Mouse (Mus musculus) MEL (cell line): Measurements from ENCODE around the gene Galns. TPM values are rescaled to one million over a fixed set of nuclear protein-coding genes. Genes with fewer than 3 reads are reported as not detected.

Experiments used
- DNase-seq: peaks from one replicate; pipeline ENCODE4 v3.0.0; 2011; ENCODE audit warnings: low read depth, low spot score
- H3K27ac ChIP-seq: 2 replicates; pipeline ENCODE4 v1.5.1; 2012; ENCODE audit warnings: low read depth, mild to moderate bottlenecking, control low read depth, low read length, moderate library complexity; ENCODE audit not compliant: control insufficient read depth
- H3K27me3 ChIP-seq, 2 experiments: fragments of 150-350 bp in 1 of 2; sonication (generic) in 1 of 2; 2 replicates each; pipeline ENCODE4 v1.6.1; 2012; ENCODE audit warnings: low read length in 2 of 2, mild to moderate bottlenecking in 2 of 2, improper control_type of control experiment in 1 of 2, moderate library complexity in 1 of 2; ENCODE audit not compliant: insufficient read depth in 2 of 2, control insufficient read depth in 1 of 2
- H3K36me3 ChIP-seq, 2 experiments: 2 replicates each; pipeline ENCODE4 v1.6.1; 2012 to 2014; ENCODE audit warnings: low read length in 2 of 2, improper control_type of control experiment in 1 of 2, inconsistent platforms in 1 of 2, mild to moderate bottlenecking in 1 of 2; ENCODE audit not compliant: insufficient read depth in 2 of 2, control insufficient read depth in 1 of 2
- H3K4me1 ChIP-seq, 2 experiments: fragments of 150-350 bp in 1 of 2; sonication (generic) in 1 of 2; 2 replicates each; pipeline ENCODE4 v1.6.1; 2012; ENCODE audit warnings: low read length in 2 of 2, improper control_type of control experiment in 1 of 2, mild to moderate bottlenecking in 1 of 2; ENCODE audit not compliant: insufficient read depth in 2 of 2, control insufficient read depth in 1 of 2
- H3K4me3 ChIP-seq, 2 experiments: fragments of 150-350 bp in 1 of 2; sonication (generic) in 1 of 2; 2 replicates each; pipeline ENCODE4 v1.5.1; 2012; ENCODE audit warnings: low read depth in 2 of 2, low read length in 2 of 2, mild to moderate bottlenecking in 2 of 2, moderate library complexity in 2 of 2, control low read depth in 1 of 2, improper control_type of control experiment in 1 of 2; ENCODE audit not compliant: control insufficient read depth in 1 of 2, insufficient read depth in 1 of 2
- H3K79me2 ChIP-seq: 2 replicates; pipeline ENCODE4 v1.6.1; 2012; ENCODE audit warnings: mild to moderate bottlenecking, low read length, moderate library complexity; ENCODE audit not compliant: control insufficient read depth, poor library complexity, insufficient read depth
- H3K9ac ChIP-seq: 2 replicates; pipeline ENCODE4 v1.6.1; 2012; ENCODE audit warnings: low read depth, mild to moderate bottlenecking, control low read depth, low read length, moderate library complexity; ENCODE audit not compliant: control insufficient read depth, poor library complexity, severe bottlenecking
- H3K9me3 ChIP-seq: fragments of 150-350 bp; sonication (generic); replicated peaks from 2 replicates; pipeline ENCODE4 v1.6.1; 2012; ENCODE audit warnings: mild to moderate bottlenecking, low read length, improper control_type of control experiment, moderate library complexity; ENCODE audit not compliant: insufficient read depth
- BHLHE40 ChIP-seq: IDR thresholded peaks from 2 replicates; pipeline ENCODE4 v1.6.1; 2012; ENCODE audit warnings: low read depth, mild to moderate bottlenecking, inconsistent platforms, low read length, improper control_type of control experiment, borderline replicate concordance
- CHD1 ChIP-seq: IDR thresholded peaks from 2 replicates; pipeline ENCODE4 v1.6.1; 2012; ENCODE audit warnings: low read depth, mild to moderate bottlenecking, inconsistent platforms, low read length, improper control_type of control experiment
- CHD2 ChIP-seq: IDR thresholded peaks from 2 replicates; pipeline ENCODE4 v1.6.1; 2011; ENCODE audit warnings: low read length, improper control_type of control experiment
- EP300 ChIP-seq, 2 experiments: IDR thresholded peaks; 2 replicates each; pipeline ENCODE4 v1.6.1; 2011; ENCODE audit warnings: improper control_type of control experiment in 2 of 2, low read length in 2 of 2, low read depth in 1 of 2, mild to moderate bottlenecking in 1 of 2
- ETS1 ChIP-seq: IDR thresholded peaks from 2 replicates; pipeline ENCODE4 v1.6.1; 2012; ENCODE audit warnings: low read depth, mild to moderate bottlenecking, inconsistent platforms, low read length, improper control_type of control experiment, moderate library complexity
- GABPA ChIP-seq: IDR thresholded peaks from 2 replicates; pipeline ENCODE4 v1.6.1; 2012; ENCODE audit warnings: low read depth, mild to moderate bottlenecking, inconsistent platforms, low read length, improper control_type of control experiment, moderate library complexity
- GATA1 ChIP-seq: IDR thresholded peaks from 2 replicates; pipeline ENCODE4 v1.6.1; 2011; ENCODE audit warnings: low read depth, low read length, improper control_type of control experiment
- HCFC1 ChIP-seq: IDR thresholded peaks from 2 replicates; pipeline ENCODE4 v1.6.1; 2012; ENCODE audit warnings: low read depth, mild to moderate bottlenecking, inconsistent platforms, low read length, improper control_type of control experiment, moderate library complexity
- KAT2A ChIP-seq: conservative IDR thresholded peaks from 2 replicates; pipeline ENCODE4 v1.6.1; 2012; ENCODE audit warnings: low read depth, low read length, improper control_type of control experiment, inconsistent platforms
- MAFK ChIP-seq: IDR thresholded peaks from 2 replicates; pipeline ENCODE4 v1.6.1; 2011; ENCODE audit warnings: low read depth, mild to moderate bottlenecking, low read length, improper control_type of control experiment, borderline replicate concordance
- MAX ChIP-seq: IDR thresholded peaks from 2 replicates; pipeline ENCODE4 v1.6.1; 2011; ENCODE audit warnings: low read length, improper control_type of control experiment
- MAZ ChIP-seq: IDR thresholded peaks from 2 replicates; pipeline ENCODE4 v1.6.1; 2012; ENCODE audit warnings: low read depth, mild to moderate bottlenecking, inconsistent platforms, low read length, improper control_type of control experiment
- MEF2A ChIP-seq: IDR thresholded peaks from 2 replicates; pipeline ENCODE4 v1.6.1; 2014; ENCODE audit warnings: low read depth, mild to moderate bottlenecking, inconsistent platforms, low read length, improper control_type of control experiment; ENCODE audit not compliant: poor library complexity, insufficient replicate concordance, severe bottlenecking; ENCODE audit errors: extremely low read depth
- MXI1 ChIP-seq: IDR thresholded peaks from 2 replicates; pipeline ENCODE4 v1.6.1; 2011; ENCODE audit warnings: mild to moderate bottlenecking, low read depth, low read length, improper control_type of control experiment
- MYB ChIP-seq: IDR thresholded peaks from 2 replicates; pipeline ENCODE4 v1.6.1; 2011; ENCODE audit warnings: mild to moderate bottlenecking, low read depth, low read length, improper control_type of control experiment
- MYC ChIP-seq: IDR thresholded peaks from 2 replicates; pipeline ENCODE4 v1.6.1; 2011; ENCODE audit warnings: low read depth, mild to moderate bottlenecking, low read length, improper control_type of control experiment, moderate library complexity
- NELFE ChIP-seq: IDR thresholded peaks from 2 replicates; pipeline ENCODE4 v1.6.1; 2011; ENCODE audit warnings: low read depth, low read length, improper control_type of control experiment
- POLR2A ChIP-seq, 2 experiments: IDR thresholded peaks; 2 replicates each; pipeline ENCODE4 v1.6.1; 2011 to 2012; ENCODE audit warnings: low read length in 2 of 2, mild to moderate bottlenecking in 2 of 2, control low read depth in 1 of 2, improper control_type of control experiment in 1 of 2, low read depth in 1 of 2, moderate library complexity in 1 of 2; ENCODE audit not compliant: control insufficient read depth in 1 of 2, insufficient read depth in 1 of 2, poor library complexity in 1 of 2
- POLR2AphosphoS2 ChIP-seq: IDR thresholded peaks from 2 replicates; pipeline ENCODE4 v1.6.1; 2011; ENCODE audit warnings: low read length, improper control_type of control experiment
- POLR2AphosphoS5 ChIP-seq: IDR thresholded peaks from 2 replicates; pipeline ENCODE4 v1.6.1; 2012; ENCODE audit warnings: low read depth, borderline replicate concordance, mild to moderate bottlenecking, inconsistent platforms, low read length, moderate library complexity, mixed read lengths
- RAD21 ChIP-seq: IDR thresholded peaks from 2 replicates; pipeline ENCODE4 v1.6.1; 2011; ENCODE audit warnings: mild to moderate bottlenecking, low read depth, low read length, improper control_type of control experiment
- RCOR1 ChIP-seq: IDR thresholded peaks from 2 replicates; pipeline ENCODE4 v1.6.1; 2012; ENCODE audit warnings: low read depth, mild to moderate bottlenecking, inconsistent platforms, low read length, improper control_type of control experiment
- SIN3A ChIP-seq: IDR thresholded peaks from 2 replicates; pipeline ENCODE4 v1.6.1; 2012; ENCODE audit warnings: low read length, improper control_type of control experiment, inconsistent platforms
- SMC3 ChIP-seq: IDR thresholded peaks from 2 replicates; pipeline ENCODE4 v1.6.1; 2011; ENCODE audit warnings: low read depth, low read length, improper control_type of control experiment
- TAL1 ChIP-seq: IDR thresholded peaks from 2 replicates; pipeline ENCODE4 v1.6.1; 2012; ENCODE audit warnings: mild to moderate bottlenecking, inconsistent platforms, low read length, moderate library complexity, mixed read lengths
- TBP ChIP-seq: IDR thresholded peaks from 2 replicates; pipeline ENCODE4 v1.8.0; 2011; ENCODE audit warnings: low read depth, low read length, improper control_type of control experiment
- TCF12 ChIP-seq: IDR thresholded peaks from 2 replicates; pipeline ENCODE4 v1.6.1; 2014; ENCODE audit warnings: low read depth, mild to moderate bottlenecking, inconsistent platforms, low read length, improper control_type of control experiment, moderate library complexity
- UBTF ChIP-seq: IDR thresholded peaks from 2 replicates; pipeline ENCODE4 v1.6.1; 2012; ENCODE audit warnings: low read depth, mild to moderate bottlenecking, inconsistent platforms, low read length, improper control_type of control experiment, moderate library complexity, borderline replicate concordance; ENCODE audit not compliant: insufficient read depth
- USF1 ChIP-seq: IDR thresholded peaks from 2 replicates; pipeline ENCODE4 v1.6.1; 2014; ENCODE audit warnings: low read depth, mild to moderate bottlenecking, inconsistent platforms, low read length, improper control_type of control experiment, moderate library complexity
- ZC3H11A ChIP-seq: IDR thresholded peaks from 2 replicates; pipeline ENCODE4 v1.6.1; 2012; ENCODE audit warnings: low read depth, mild to moderate bottlenecking, inconsistent platforms, low read length, improper control_type of control experiment
- ZMIZ1 ChIP-seq: IDR thresholded peaks from 2 replicates; pipeline ENCODE4 v1.6.1; 2012; ENCODE audit warnings: low read depth, mild to moderate bottlenecking, inconsistent platforms, low read length, improper control_type of control experiment, moderate library complexity
- ZNF384 ChIP-seq: IDR thresholded peaks from 2 replicates; pipeline ENCODE4 v1.6.1; 2012; ENCODE audit warnings: low read depth, mild to moderate bottlenecking, inconsistent platforms, low read length, improper control_type of control experiment
- polyA plus RNA-seq, 2 experiments: library from polyadenylated mRNA; stranded (reverse) in 1 of 2; unstranded in 1 of 2; fragments of >175 nt in 1 of 2; fragments of >200 nt in 1 of 2; gene quantifications; 2 replicates each; pipeline versions ENCODE4 v1.2.1 to v1.2.4; 2012; ENCODE audit warnings: low replicate concordance in 2 of 2, low read depth in 1 of 2; ENCODE audit not compliant: insufficient read length in 2 of 2, insufficient read depth in 1 of 2, missing spikeins in 1 of 2
- total RNA-seq: library from RNA; depleted of rRNA; stranded (reverse); fragments of 300-350 nt; gene quantifications from 2 replicates; pipeline ENCODE4 v1.2.3, GENCODE M21; 2012

Galns gene
- total and polyA plus RNA-seq, 3 experiments: 1.7 to 3.0 TPM; not detected in 1

DNA sequence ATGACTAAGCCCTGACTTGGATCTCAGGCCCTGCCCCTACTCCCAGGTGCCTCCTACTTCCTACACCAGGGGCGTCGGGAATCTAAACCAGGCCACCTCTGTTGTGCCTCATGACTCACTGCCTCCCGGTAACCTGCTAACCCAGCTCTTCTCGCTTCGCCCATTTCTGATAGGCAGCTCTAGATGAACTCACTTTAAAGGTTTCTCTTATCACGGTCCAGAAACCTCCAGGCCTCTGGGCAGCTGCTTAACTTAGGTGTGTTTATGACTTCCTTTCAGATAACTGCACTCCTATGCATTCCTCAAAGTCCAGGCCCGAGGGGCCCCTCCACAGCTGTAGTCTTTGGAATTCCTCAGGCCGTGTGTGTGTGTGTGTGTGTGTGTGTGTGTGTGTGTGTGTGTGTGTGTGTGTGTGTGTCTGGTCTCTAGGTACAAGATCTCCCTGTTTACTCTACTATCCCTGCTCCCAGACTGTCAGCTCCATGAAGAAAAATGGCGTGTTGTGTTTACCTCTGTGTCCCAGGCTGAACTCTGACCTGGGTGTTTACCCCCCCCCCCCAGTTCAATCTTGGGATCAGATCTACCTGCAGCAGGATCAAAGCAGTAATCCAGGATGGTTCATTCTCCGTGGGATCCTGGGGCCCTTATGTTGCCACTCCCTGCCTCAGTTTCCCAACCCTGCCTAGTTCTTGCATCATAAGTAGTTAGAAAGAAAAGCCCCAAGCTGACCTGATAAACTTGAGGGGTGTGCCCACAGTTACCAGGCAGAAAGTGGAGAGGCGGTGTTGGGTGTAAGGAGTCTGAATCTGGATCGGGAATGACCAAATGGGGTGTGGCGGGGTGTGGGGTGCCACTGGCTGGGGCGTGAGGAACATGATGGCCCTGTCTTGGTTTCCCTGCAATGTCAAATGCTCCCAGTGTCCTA is 24.9 kb upstream of the Galns start:
- Histone ChIP-seq H3K36me3 (peaks cover 12 to 16% of the 10 kb centered on the region in 2 experiments), H3K79me2 (no peaks in the 10 kb centered on the region), H3K4me3 (no peak overlapping the region), H3K4me1 (peaks cover 0 to 20% of the 10 kb centered on the region in 2 experiments; a peak in 2 of 4 replicates), H3K9me3 (no peaks in the 10 kb centered on the region), H3K27ac (peak overlapping the region; percentile 40), H3K27me3 (no peaks in the 10 kb centered on the region), H3K9ac (no peak overlapping the region)
- DNase-seq: peak; percentile 64
- TF ChIP-seq TAL1: peak; percentile 55
- TF ChIP-seq ETS1: peak; percentile 75
- no peak for TF ChIP-seq MAFK
- TF ChIP-seq MEF2A: no peak
- TF ChIP-seq SMC3: no peak
- no peak for TF ChIP-seq MYB
- TF ChIP-seq MAZ: no peak
- no peak for TF ChIP-seq CHD1
- no peak for TF ChIP-seq POLR2AphosphoS5
- no peak for TF ChIP-seq MYC
- TF ChIP-seq KAT2A: no peak
- TF ChIP-seq SIN3A: peak; percentile 45; the same call in 1 of the 2 replicates
- peak in 1 of 2 experiments; percentile 14; a peak in 1 of 4 replicates for TF ChIP-seq POLR2A (IDR thresholded peaks at IDR 0.05; ENCODE audit: control insufficient read depth in 1 of 2, insufficient read depth in 1 of 2, low read depth in 1 of 2, low read length in 2 of 2, poor library complexity in 1 of 2)
- TF ChIP-seq MXI1: no peak
- TF ChIP-seq ZNF384: no peak
- TF ChIP-seq GATA1: peak; percentile 43; the same call in 1 of the 2 replicates
- TF ChIP-seq ZC3H11A: no peak
- TF ChIP-seq TCF12: peak; percentile 79; the same call in 1 of the 2 replicates
- TF ChIP-seq USF1: no peak
- TF ChIP-seq CHD2: no peak
- TF ChIP-seq GABPA: no peak
- no peak for TF ChIP-seq TBP
- 0 out of 2 replicates have a peak, but pooled peaks have one; percentile 35 for TF ChIP-seq ZMIZ1
- no peak; the same call in 1 of the 2 replicates for TF ChIP-seq POLR2AphosphoS2
- no peak for TF ChIP-seq UBTF
- peak; percentile 59 to 65; a peak in 3 of 4 replicates for TF ChIP-seq EP300 (IDR thresholded peaks at IDR 0.05; ENCODE audit: low read depth in 1 of 2, low read length in 2 of 2)
- no peak for TF ChIP-seq RCOR1
- TF ChIP-seq MAX: no peak
- no peak for TF ChIP-seq NELFE
- no peak for TF ChIP-seq BHLHE40
- TF ChIP-seq RAD21: no peak
- TF ChIP-seq HCFC1: no peak
